Mouse (Mus musculus) cerebellum, adult 2 months (tissue): ENCODE results near the gene Tle3.

Source experiments
- CTCF ChIP-seq: fragments of 200-500 bp; IDR thresholded peaks from 2 replicates; pipeline ENCODE4 v1.5.1; 2011; ENCODE audit warnings: low read depth, mild to moderate bottlenecking, control low read depth, low read length, moderate library complexity, borderline replicate concordance; ENCODE audit not compliant: insufficient read depth
- POLR2A ChIP-seq: fragments of 200-500 bp; IDR thresholded peaks from 2 replicates; pipeline ENCODE4 v1.6.1; 2011; ENCODE audit warnings: low read length, control low read depth, borderline replicate concordance; ENCODE audit not compliant: insufficient read depth

GRCm38 (mm10) chr9:61389404-61389701 is 17.2 kb downstream of the Tle3 start:
- TF ChIP-seq POLR2A (no peak), CTCF (no peak)
